ENCODE assay signal across 27 mouse cellular contexts in the genomic region with DNA sequence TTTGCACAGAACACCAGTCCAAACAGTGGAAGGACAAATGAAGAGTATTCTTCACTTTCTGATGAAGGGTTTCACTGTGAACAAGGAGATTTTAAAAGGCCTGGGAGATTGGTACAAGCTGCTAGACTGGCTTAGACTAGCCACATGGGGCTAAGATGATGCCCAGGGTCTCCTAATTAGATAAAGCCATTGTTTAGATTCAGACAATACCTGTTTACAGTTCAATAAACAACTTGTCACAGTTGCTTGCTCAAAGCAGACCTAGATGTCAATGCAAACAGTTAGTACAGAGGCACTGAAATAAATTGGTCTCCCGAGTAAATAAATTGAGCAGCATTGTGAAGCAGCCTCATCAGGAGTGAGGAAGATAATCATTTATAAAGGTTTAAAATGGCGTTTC.
"Had no signal": no experiment of that assay in that cellular context is flagged by ENCODE, and none has a peak within 500 bp of the region (broad histone marks: within the 10 kb centered on the region; RNA-seq: fewer than 3 reads in every experiment).

No protein-coding gene starts in this region.

- H3K36me3 ChIP-seq: embryonic facial prominence, embryonic 10.5 days; embryonic facial prominence, embryonic 12.5 days; embryonic facial prominence, embryonic 13.5 days; embryonic facial prominence, embryonic 15.5 days; forebrain, embryonic 10.5 days; forebrain, embryonic 12.5 days; forebrain, embryonic 15.5 days had no signal

- ATAC-seq: forebrain, embryonic 15.5 days; forebrain, embryonic 16.5 days; forebrain, postnatal 0 days had no signal

- H3K9ac ChIP-seq: embryonic facial prominence, embryonic 12.5 days; embryonic facial prominence, embryonic 13.5 days; embryonic facial prominence, embryonic 15.5 days; forebrain, embryonic 12.5 days; forebrain, embryonic 13.5 days; forebrain, embryonic 15.5 days; forebrain, postnatal 0 days had no signal

- H3K9me3 ChIP-seq: embryonic facial prominence, embryonic 10.5 days; embryonic facial prominence, embryonic 12.5 days; embryonic facial prominence, embryonic 13.5 days; embryonic facial prominence, embryonic 15.5 days; forebrain, embryonic 10.5 days; forebrain, embryonic 12.5 days; forebrain, embryonic 13.5 days; forebrain, embryonic 15.5 days had no signal

- H3K4me3 ChIP-seq: embryonic facial prominence, embryonic 10.5 days; embryonic facial prominence, embryonic 12.5 days; embryonic facial prominence, embryonic 13.5 days; embryonic facial prominence, embryonic 15.5 days; erythroblast, embryonic 14.5 days; forebrain, embryonic 10.5 days; forebrain, embryonic 12.5 days; forebrain, embryonic 13.5 days; forebrain, embryonic 15.5 days; gastrocnemius, adult 2 months had no signal

- H3K4me2 ChIP-seq: embryonic facial prominence, embryonic 12.5 days; embryonic facial prominence, embryonic 13.5 days; embryonic facial prominence, embryonic 15.5 days; forebrain, embryonic 12.5 days; forebrain, embryonic 13.5 days; forebrain, embryonic 15.5 days had no signal

- H3K4me1 ChIP-seq: embryonic facial prominence, embryonic 10.5 days; embryonic facial prominence, embryonic 12.5 days; embryonic facial prominence, embryonic 13.5 days; embryonic facial prominence, embryonic 15.5 days; forebrain, embryonic 15.5 days had no signal

- DNase-seq: cerebellum, adult 2 months; cerebellum, adult 8-10 months; cerebellum, adult 9-10 months; cerebellum, adult 9-11 months; cerebellum, postnatal 10 days; cerebellum, postnatal 14 days; cerebellum, postnatal 25 days; cerebellum, postnatal 36 days; embryo, embryonic 11 days; forebrain, postnatal 0 days; gastrocnemius, adult 2 months; gastrocnemius, postnatal 10 days; gastrocnemius, postnatal 14 days; gastrocnemius, postnatal 25 days; gastrocnemius, postnatal 36 days; heart, adult 11 months; heart, adult 18-20 months had no signal

- H3K27me3 ChIP-seq: embryonic facial prominence, embryonic 12.5 days; embryonic facial prominence, embryonic 13.5 days; embryonic facial prominence, embryonic 15.5 days; forebrain, embryonic 12.5 days; forebrain, embryonic 13.5 days; forebrain, embryonic 15.5 days had no signal

- H3K27ac ChIP-seq: embryonic facial prominence, embryonic 10.5 days; embryonic facial prominence, embryonic 12.5 days; embryonic facial prominence, embryonic 13.5 days; embryonic facial prominence, embryonic 15.5 days; forebrain, embryonic 10.5 days; forebrain, embryonic 12.5 days; forebrain, embryonic 13.5 days; forebrain, embryonic 15.5 days; gastrocnemius, adult 2 months had no signal
